Mouse (Mus musculus): Measurements from ENCODE around the gene Rfpl4. TPM values are rescaled to one million over a fixed set of nuclear protein-coding genes. Genes with fewer than 3 reads are reported as not detected.
"Not testable (repeated sequence)": the region's sequence is repeated elsewhere in the genome, so short reads cannot be mapped to it uniquely, and the experiment has no call there.

Gene Rfpl4
- not detected in 2 replicates for polyA plus RNA-seq (2014; fragmentation: Nextera tagmentation; extraction: Ambion mirVana)

DNA sequence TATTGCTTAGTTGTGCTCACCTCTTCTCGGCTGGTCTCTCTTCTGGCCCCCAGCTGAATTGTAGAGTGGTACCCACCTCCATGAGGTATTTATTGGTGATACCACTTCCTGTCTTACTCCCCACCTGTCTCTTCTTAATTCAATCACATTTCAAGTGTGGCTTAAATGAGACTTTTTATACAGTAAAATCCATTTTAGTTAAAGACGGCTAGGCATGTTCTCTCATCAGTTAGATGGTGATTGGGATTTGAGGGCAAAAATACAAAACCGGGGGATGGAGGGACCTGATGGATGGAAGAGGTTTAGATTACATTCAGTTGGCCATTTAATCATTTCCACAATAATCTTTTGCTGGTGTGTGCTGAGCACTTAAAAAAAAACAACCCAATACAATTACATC, at the start of gene Rfpl4:
TSS of gene Rfpl4 (minus strand) at position 101 of the 400 bp plus-strand sequence.
- H3K27me3 ChIP-seq (ENCODE audit: control insufficient read depth, insufficient read depth, low read length), result no peaks in the 10 kb centered on the region
- no peak within 1 kb of the TSS for H3K9ac ChIP-seq
- no peak within 1 kb of the TSS for H3K4me2 ChIP-seq (replicated peaks)
- DNase-seq (ENCODE audit: low spot score), result no peak
- ATAC-seq (ENCODE audit: low FRiP score), result no peak
- H3K36me3 ChIP-seq (replicated peaks; ENCODE audit: control insufficient read depth, insufficient read depth), result no peaks in the 10 kb centered on the region
- no peak within 1 kb of the TSS for H3K4me3 ChIP-seq (replicated peaks; ENCODE audit: low read length)
- WGBS, result 94% methylated on average over 3 of the region's 3 CpGs
- H3K27ac ChIP-seq, result no peak within 1 kb of the TSS
- no peaks in the 10 kb centered on the region for H3K9me3 ChIP-seq (ENCODE audit: control insufficient read depth, low read length)
- no peaks in the 10 kb centered on the region for H3K4me1 ChIP-seq (replicated peaks; ENCODE audit: control insufficient read depth, insufficient read depth, low read length)

DNA sequence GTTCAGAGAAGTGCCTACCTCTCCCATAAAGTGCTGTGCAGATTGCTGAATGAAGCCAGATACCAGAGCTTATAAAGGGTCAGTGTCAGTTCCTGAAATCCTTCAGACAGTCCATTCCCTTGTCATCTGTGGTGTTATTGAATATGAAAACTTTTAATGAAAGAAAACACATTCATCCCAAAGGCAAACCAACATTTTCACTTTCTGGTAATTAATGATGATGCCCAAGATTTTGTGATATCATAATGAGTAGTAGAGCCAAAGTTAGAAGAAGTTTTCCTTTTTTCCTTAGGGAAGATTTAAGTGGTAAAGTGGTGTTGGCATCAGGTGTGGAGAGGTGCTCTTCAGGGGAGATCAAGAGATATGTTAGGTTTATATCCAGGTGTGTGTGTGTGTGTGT, 32.8 kb upstream of the Rfpl4 start, which contains the start of gene Vmn1r55:
TSS of gene Vmn1r55 (minus strand) at position 101 of the 400 bp plus-strand sequence.
- H3K9me3 ChIP-seq (ENCODE audit: control insufficient read depth, low read length); H3K9ac ChIP-seq; H3K4me2 ChIP-seq (replicated peaks); H3K4me1 ChIP-seq (replicated peaks; ENCODE audit: control insufficient read depth, insufficient read depth, low read length); H3K4me3 ChIP-seq (replicated peaks; ENCODE audit: low read length); H3K27me3 ChIP-seq (ENCODE audit: control insufficient read depth, insufficient read depth, low read length); H3K36me3 ChIP-seq (replicated peaks; ENCODE audit: control insufficient read depth, insufficient read depth); DNase-seq (ENCODE audit: low spot score); H3K27ac ChIP-seq; ATAC-seq (ENCODE audit: low FRiP score): not testable (repeated sequence)

DNA sequence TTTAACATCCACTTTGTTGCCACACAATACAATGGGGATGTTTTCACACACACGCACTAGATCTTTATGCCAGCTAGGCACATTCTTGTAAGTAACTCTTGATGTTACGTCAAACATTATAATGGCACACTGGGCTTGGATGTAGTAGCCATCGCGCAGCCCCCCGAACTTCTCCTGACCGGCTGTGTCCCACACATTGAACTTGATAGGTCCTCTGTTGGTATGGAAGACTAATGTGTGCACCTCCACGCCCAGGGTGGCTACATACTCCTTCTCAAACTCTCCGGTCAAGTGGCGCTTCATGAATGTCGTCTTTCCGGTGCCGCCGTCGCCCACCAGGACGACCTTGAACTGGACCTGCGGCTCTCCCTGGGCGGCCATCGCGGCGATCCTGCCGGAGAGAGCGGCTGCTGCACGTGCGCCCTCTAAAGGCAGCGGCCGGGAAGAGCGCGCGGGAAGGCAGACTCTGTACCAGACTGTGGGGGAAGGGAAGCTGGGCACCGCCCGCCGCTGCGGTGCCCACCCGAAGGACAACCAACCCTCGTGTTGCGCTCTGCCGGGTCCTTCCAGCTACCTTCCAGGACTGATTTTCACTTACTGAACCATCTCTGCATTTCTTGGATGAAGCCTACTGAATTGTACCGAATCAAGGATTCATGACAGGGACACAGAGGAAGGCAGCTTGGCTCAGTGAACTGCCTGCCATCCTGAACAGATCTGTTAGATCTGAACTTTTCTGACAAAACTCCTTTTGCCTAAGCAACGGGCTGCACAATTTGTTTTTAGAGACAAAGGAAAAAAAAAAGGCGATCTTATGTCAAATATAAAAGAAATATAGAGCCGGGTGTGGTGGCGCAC, 9.0 kb upstream of the Rfpl4 start, which contains the start of gene Rasl2-9:
TSS of gene Rasl2-9 (minus strand) at position 402 of the 858 bp plus-strand sequence.
- Histone ChIP-seq H3K9ac (peak within 1 kb of the TSS; percentile 42), H3K4me3 (replicated peaks; ENCODE audit: low read length) (peak within 1 kb of the TSS; percentile 32), H3K27me3 (ENCODE audit: control insufficient read depth, insufficient read depth, low read length) (no peaks in the 10 kb centered on the region), H3K4me1 (replicated peaks; ENCODE audit: control insufficient read depth, insufficient read depth, low read length) (no peaks in the 10 kb centered on the region), H3K36me3 (replicated peaks; ENCODE audit: control insufficient read depth, insufficient read depth) (no peaks in the 10 kb centered on the region), H3K27ac (no peak within 1 kb of the TSS), H3K9me3 (ENCODE audit: control insufficient read depth, low read length) (no peaks in the 10 kb centered on the region), H3K4me2 (replicated peaks) (peak within 1 kb of the TSS; percentile 49)
- DNase-seq (ENCODE audit: low spot score) (peak; percentile 76), ATAC-seq (ENCODE audit: low FRiP score) (peak; percentile 87)
- WGBS, result 20% methylated on average over 42 of the region's 42 CpGs

DNA sequence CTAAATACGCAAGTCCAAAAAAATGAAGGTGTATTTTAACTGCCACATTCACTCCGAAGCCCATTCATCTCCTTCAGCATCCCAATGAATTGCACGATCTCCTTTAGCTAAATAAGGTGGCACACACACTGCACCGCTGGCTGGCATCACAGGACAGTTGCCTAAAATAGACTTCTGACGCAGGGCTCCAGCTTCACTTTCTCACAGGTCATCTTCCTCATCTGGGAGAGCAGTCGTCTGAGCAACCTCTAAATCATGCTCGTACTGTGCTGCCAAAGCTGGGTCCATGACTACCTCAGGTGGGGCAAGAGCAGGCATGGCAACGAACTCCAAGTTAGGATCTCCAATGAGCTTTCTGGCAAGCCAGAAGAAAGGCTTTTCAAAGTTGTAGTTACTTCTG, 8.3 kb upstream of the Rfpl4 start:
- H3K27me3 ChIP-seq (ENCODE audit: control insufficient read depth, insufficient read depth, low read length), result no peaks in the 10 kb centered on the region
- no peak overlapping the region for H3K4me2 ChIP-seq (replicated peaks)
- no peak overlapping the region for H3K4me3 ChIP-seq (replicated peaks; ENCODE audit: low read length)
- no peaks in the 10 kb centered on the region for H3K4me1 ChIP-seq (replicated peaks; ENCODE audit: control insufficient read depth, insufficient read depth, low read length)
- WGBS, result 93% methylated on average over 8 of the region's 8 CpGs
- ATAC-seq (ENCODE audit: low FRiP score) (no peak), DNase-seq (ENCODE audit: low spot score) (no peak)
- no peak overlapping the region for H3K27ac ChIP-seq
- no peaks in the 10 kb centered on the region for H3K36me3 ChIP-seq (replicated peaks; ENCODE audit: control insufficient read depth, insufficient read depth)
- H3K9ac ChIP-seq, result no peak overlapping the region
- no peaks in the 10 kb centered on the region for H3K9me3 ChIP-seq (ENCODE audit: control insufficient read depth, low read length)

DNA sequence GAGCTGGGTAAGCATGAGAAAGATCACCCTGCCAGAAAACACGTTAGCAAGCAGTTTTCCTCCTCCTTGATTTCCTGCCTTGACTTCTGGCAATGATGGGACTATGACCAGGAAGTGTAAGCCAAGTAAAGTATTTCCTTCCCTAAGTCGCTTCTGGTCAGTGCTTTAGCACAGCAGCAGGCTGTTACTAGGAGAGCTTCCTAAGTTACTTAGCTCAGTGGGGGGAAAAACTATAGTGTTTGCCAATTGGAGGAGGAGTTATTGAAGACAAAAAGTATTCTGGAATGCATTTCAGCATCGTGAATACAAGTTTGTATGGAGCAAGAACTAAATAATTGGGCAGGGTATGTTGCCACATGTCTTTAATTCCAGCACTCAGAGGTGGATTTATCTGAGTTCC, 4.0 kb downstream of the Rfpl4 start:
- Histone ChIP-seq H3K9me3 (ENCODE audit: control insufficient read depth, low read length) (no peaks in the 10 kb centered on the region), H3K9ac (no peak overlapping the region), H3K4me3 (replicated peaks; ENCODE audit: low read length) (no peak overlapping the region), H3K4me2 (replicated peaks) (no peak overlapping the region), H3K36me3 (replicated peaks; ENCODE audit: control insufficient read depth, insufficient read depth) (no peaks in the 10 kb centered on the region), H3K27me3 (ENCODE audit: control insufficient read depth, insufficient read depth, low read length) (no peaks in the 10 kb centered on the region), H3K27ac (no peak overlapping the region), H3K4me1 (replicated peaks; ENCODE audit: control insufficient read depth, insufficient read depth, low read length) (no peaks in the 10 kb centered on the region)
- no peak for DNase-seq (ENCODE audit: low spot score)
- 58% methylated on average over 3 of the region's 3 CpGs for WGBS
- no peak for ATAC-seq (ENCODE audit: low FRiP score)

DNA sequence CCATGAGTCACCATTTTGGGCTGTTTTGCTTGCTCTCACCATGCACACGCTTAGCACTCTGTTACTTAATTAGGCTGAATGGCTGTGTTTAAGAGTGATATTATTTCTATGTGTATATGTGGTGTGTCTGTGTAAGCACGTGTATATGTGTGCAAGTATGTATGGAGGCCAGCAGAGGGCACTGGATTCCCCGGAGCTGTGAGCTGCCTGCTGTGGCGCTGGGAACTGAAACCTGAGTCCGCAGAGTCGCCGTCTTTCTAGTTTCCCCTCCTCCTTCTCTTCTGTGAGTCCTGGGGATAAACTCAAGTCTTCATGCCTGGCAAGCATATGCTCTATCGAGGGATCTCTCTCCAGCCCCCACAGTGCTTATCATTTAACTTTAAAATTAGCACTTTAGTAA, 7.4 kb downstream of the Rfpl4 start:
- no peak overlapping the region for H3K4me2 ChIP-seq (replicated peaks)
- H3K9me3 ChIP-seq (ENCODE audit: control insufficient read depth, low read length), result no peaks in the 10 kb centered on the region
- DNase-seq (ENCODE audit: low spot score) (no peak), ATAC-seq (ENCODE audit: low FRiP score) (no peak)
- H3K27ac ChIP-seq, result no peak overlapping the region
- H3K27me3 ChIP-seq (ENCODE audit: control insufficient read depth, insufficient read depth, low read length), result no peaks in the 10 kb centered on the region
- no peak overlapping the region for H3K9ac ChIP-seq
- 85% methylated on average over 8 of the region's 8 CpGs for WGBS
- no peak overlapping the region for H3K4me3 ChIP-seq (replicated peaks; ENCODE audit: low read length)
- H3K36me3 ChIP-seq (replicated peaks; ENCODE audit: control insufficient read depth, insufficient read depth), result no peaks in the 10 kb centered on the region
- no peaks in the 10 kb centered on the region for H3K4me1 ChIP-seq (replicated peaks; ENCODE audit: control insufficient read depth, insufficient read depth, low read length)

DNA sequence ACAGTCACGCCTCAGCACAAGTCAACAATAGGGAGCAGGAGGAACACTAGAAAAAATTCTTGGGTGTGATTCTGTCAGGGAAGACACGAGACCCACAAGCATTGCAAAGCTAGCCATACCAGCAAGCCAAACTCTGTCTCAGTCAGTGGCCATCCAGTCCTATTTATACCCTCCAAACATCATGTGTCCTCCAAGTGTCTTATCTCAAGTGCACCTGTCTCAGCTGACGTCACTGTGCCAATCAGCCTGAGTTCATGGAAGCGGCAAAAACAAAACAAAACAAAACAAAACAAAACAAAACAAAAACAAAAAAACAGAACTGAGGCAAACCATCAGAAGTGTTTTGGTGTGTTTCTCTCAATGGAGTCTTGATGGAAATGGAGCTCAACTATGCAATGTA, 8.5 kb downstream of the Rfpl4 start:
- no peak overlapping the region for H3K27ac ChIP-seq
- H3K4me2 ChIP-seq (replicated peaks), result no peak overlapping the region
- no peak overlapping the region for H3K9ac ChIP-seq
- H3K27me3 ChIP-seq (ENCODE audit: control insufficient read depth, insufficient read depth, low read length), result no peaks in the 10 kb centered on the region
- H3K4me3 ChIP-seq (replicated peaks; ENCODE audit: low read length), result no peak overlapping the region
- no peaks in the 10 kb centered on the region for H3K4me1 ChIP-seq (replicated peaks; ENCODE audit: control insufficient read depth, insufficient read depth, low read length)
- H3K36me3 ChIP-seq (replicated peaks; ENCODE audit: control insufficient read depth, insufficient read depth), result no peaks in the 10 kb centered on the region
- ATAC-seq (ENCODE audit: low FRiP score) (no peak), DNase-seq (ENCODE audit: low spot score) (no peak)
- no peaks in the 10 kb centered on the region for H3K9me3 ChIP-seq (ENCODE audit: control insufficient read depth, low read length)
- 82% methylated on average over 4 of the region's 4 CpGs for WGBS

DNA sequence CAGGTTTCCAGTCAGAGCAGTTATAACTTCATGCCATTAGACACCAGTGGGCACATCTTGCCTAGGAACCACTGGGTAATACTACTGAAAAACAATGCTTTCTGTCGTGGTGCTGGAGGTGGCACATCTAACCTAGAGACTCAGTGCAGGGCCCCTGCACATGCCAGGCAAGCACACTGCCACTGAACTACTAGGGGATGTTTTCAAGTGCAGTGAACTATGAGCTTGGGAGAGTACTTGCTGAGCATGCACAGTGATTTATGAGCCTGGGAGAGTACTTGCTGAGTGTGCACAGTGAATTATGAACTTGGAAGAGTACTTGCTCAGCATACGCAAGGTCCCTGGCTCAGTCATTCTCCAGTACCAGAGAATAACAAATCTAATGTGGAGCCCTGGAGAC, 14.2 kb downstream of the Rfpl4 start:
- WGBS, result 89% methylated on average over 2 of the region's 2 CpGs
- Histone ChIP-seq H3K9me3 (ENCODE audit: control insufficient read depth, low read length) (no peaks in the 10 kb centered on the region), H3K9ac (no peak overlapping the region), H3K27ac (no peak overlapping the region), H3K36me3 (replicated peaks; ENCODE audit: control insufficient read depth, insufficient read depth) (peaks cover 17% of the 10 kb centered on the region), H3K4me3 (replicated peaks; ENCODE audit: low read length) (no peak overlapping the region), H3K4me1 (replicated peaks; ENCODE audit: control insufficient read depth, insufficient read depth, low read length) (no peaks in the 10 kb centered on the region), H3K27me3 (ENCODE audit: control insufficient read depth, insufficient read depth, low read length) (no peaks in the 10 kb centered on the region), H3K4me2 (replicated peaks) (no peak overlapping the region)
- ATAC-seq (ENCODE audit: low FRiP score) (no peak), DNase-seq (ENCODE audit: low spot score) (no peak)

DNA sequence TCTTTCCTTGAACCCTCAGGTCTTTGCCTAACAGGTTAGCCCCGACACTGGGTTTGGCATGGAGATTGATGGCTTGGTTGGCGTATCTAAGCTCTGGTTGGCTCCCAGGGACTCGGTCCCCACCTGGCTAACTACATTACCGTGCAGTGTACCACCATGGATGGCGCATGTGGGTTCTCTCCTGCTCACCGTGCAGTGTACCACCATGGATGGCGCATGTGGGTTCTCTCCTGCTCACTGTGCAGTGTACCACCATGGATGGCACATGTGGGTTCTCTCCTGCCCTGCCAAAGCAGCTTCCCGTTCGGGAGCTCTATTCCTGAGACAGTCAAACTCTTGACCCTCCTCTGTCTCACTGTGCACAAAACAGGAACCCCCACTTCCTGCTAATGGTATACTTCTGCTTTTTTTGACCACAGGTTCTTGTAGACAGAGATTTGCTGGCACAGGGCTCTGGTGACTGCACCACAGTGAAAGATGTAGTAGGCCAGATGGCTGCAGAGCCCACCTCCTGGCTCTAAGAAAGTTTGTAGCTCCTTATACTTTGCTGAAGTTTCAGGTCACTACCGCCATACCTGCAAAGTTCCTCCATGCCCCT, 15.6 kb downstream of the Rfpl4 start:
- no peaks in the 10 kb centered on the region for H3K9me3 ChIP-seq (ENCODE audit: control insufficient read depth, low read length)
- H3K4me2 ChIP-seq (replicated peaks), result no peak overlapping the region
- H3K4me3 ChIP-seq (replicated peaks; ENCODE audit: low read length), result no peak overlapping the region
- H3K9ac ChIP-seq, result no peak overlapping the region
- H3K4me1 ChIP-seq (replicated peaks; ENCODE audit: control insufficient read depth, insufficient read depth, low read length), result no peaks in the 10 kb centered on the region
- H3K36me3 ChIP-seq (replicated peaks; ENCODE audit: control insufficient read depth, insufficient read depth), result peaks cover 28% of the 10 kb centered on the region
- WGBS, result 88% methylated on average over 10 of the region's 10 CpGs
- ATAC-seq (ENCODE audit: low FRiP score), result peak; percentile 25; the same call in 1 of the 2 replicates
- no peaks in the 10 kb centered on the region for H3K27me3 ChIP-seq (ENCODE audit: control insufficient read depth, insufficient read depth, low read length)
- H3K27ac ChIP-seq, result no peak overlapping the region
- DNase-seq (ENCODE audit: low spot score), result no peak
